Mouse (Mus musculus): ENCODE data around the gene Zfp82.

The Zfp82 gene

GRCm38 (mm10) chr7:30044354-30044753 is 28.3 kb downstream of the Zfp82 start:
- no peak for DNase-seq

GRCm38 (mm10) chr7:30034331-30034730 is 38.4 kb downstream of the Zfp82 start:
- DNase-seq = no peak

GRCm38 (mm10) chr7:30031379-30031778 is 41.3 kb downstream of the Zfp82 start:
- no peak for DNase-seq

GRCm38 (mm10) chr7:30030677-30031076 is 42.0 kb downstream of the Zfp82 start:
- DNase-seq = no peak

- DNase-seq = no peak
Observed at GRCm38 (mm10) chr7:30028572-30028971, 44.1 kb downstream of the Zfp82 start.

GRCm38 (mm10) chr7:30027331-30027730 is 45.4 kb downstream of the Zfp82 start:
- DNase-seq = no peak

GRCm38 (mm10) chr7:30025358-30025757 is 47.3 kb downstream of the Zfp82 start:
- peak; percentile 74 for DNase-seq

- no peak for DNase-seq
Observed at GRCm38 (mm10) chr7:30023800-30024199, 48.9 kb downstream of the Zfp82 start.

GRCm38 (mm10) chr7:30023324-30023723 is 49.4 kb downstream of the Zfp82 start:
- DNase-seq = peak; percentile 65

GRCm38 (mm10) chr7:30019543-30019942 is 53.2 kb downstream of the Zfp82 start:
- DNase-seq = peak; percentile 77

- DNase-seq = peak; percentile 64
Observed at GRCm38 (mm10) chr7:30017226-30017625, 55.5 kb downstream of the Zfp82 start.

- peak; percentile 83 for DNase-seq
Observed at GRCm38 (mm10) chr7:30012956-30013363, 59.7 kb downstream of the Zfp82 start.

GRCm38 (mm10) chr7:30010551-30011195 is 62.0 kb downstream of the Zfp82 start:
- peak; percentile 85 for DNase-seq

- peak; percentile 94 for DNase-seq
Observed at GRCm38 (mm10) chr7:30009321-30010085, 63.2 kb downstream of the Zfp82 start.

GRCm38 (mm10) chr7:30008020-30008690 is 64.5 kb downstream of the Zfp82 start:
- peak; percentile 74 for DNase-seq

GRCm38 (mm10) chr7:30007601-30008000 is 65.1 kb downstream of the Zfp82 start:
- peak; percentile 57 for DNase-seq

Measured in heart, adult 11 months (tissue).